Mouse (Mus musculus): ENCODE data around the gene Cysrt1. TPM values are rescaled to one million over a fixed set of nuclear protein-coding genes. Genes with fewer than 3 reads are reported as not detected.

Cysrt1 gene
- polyA plus RNA-seq, 1 experiment from 2014 or later: 0.59 TPM

DNA sequence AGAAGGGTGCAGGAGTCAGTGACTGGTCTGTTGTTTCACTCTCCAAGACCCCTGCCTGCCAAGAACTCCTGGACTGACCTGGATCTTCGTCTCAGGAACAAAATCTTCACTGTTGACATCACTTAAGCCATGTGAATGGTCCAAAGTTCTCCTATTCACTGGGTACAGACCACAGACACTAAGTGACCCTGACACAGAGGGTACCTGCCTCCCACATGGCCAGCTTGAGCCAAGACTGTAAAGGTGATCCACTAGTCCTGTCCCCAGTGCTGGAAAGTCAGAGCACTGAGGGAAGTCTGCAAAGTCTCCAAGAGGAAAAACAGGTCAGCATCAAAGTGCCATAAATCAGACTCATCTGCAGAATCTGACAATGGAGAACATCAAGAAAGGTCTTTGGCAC is 34.7 kb downstream of the Cysrt1 start:
- Histone ChIP-seq H3K27me3 (ENCODE audit: control insufficient read depth, insufficient read depth, low read length) (no peaks in the 10 kb centered on the region), H3K9ac (no peak overlapping the region), H3K36me3 (replicated peaks; ENCODE audit: control insufficient read depth, insufficient read depth) (peaks cover 57% of the 10 kb centered on the region), H3K4me1 (replicated peaks; ENCODE audit: control insufficient read depth, insufficient read depth, low read length) (peaks cover 17% of the 10 kb centered on the region), H3K9me3 (ENCODE audit: control insufficient read depth, low read length) (no peaks in the 10 kb centered on the region), H3K4me2 (replicated peaks) (no peak overlapping the region), H3K27ac (no peak overlapping the region), H3K4me3 (replicated peaks; ENCODE audit: low read length) (no peak overlapping the region)
- 83% methylated on average over 1 of the region's 1 CpGs for WGBS
- DNase-seq (ENCODE audit: low spot score) (no peak), ATAC-seq (ENCODE audit: low FRiP score) (no peak)

DNA sequence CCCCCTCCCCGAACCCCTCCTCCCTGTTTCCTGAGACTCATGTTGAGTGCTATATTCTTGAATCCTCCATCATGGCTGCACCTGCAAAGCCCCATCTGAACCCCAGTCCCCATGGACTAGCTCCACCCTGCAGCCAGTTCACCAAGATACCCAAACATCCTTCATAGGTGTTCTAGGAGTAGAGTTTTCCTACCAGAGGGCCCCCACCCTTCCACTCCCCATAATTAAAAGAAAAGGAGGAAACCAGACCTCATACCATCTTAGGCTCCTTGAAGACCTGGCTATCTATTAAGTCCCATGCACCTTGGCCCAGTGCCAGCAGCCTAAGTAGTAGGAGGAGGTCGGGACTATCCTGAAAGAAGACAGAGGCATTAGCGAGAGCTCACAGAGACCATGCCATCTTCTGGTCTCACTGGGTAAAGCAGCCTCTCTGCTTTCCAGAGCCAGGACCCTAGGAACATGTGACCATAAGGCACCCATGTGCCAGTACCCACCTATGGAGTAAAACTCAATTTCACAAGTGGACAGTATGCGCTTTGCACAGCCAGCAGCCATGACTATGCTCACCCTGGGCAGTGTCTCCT is 38.5 kb downstream of the Cysrt1 start:
- H3K4me1 ChIP-seq (replicated peaks; ENCODE audit: control insufficient read depth, insufficient read depth, low read length): peaks cover 2% of the 10 kb centered on the region; the same call in 1 of the 2 replicates
- no peak overlapping the region for H3K9ac ChIP-seq
- H3K27ac ChIP-seq: no peak overlapping the region
- WGBS: 62% methylated on average over 4 of the region's 4 CpGs
- ATAC-seq (ENCODE audit: low FRiP score): no peak
- H3K9me3 ChIP-seq (ENCODE audit: control insufficient read depth, low read length): no peaks in the 10 kb centered on the region
- H3K36me3 ChIP-seq (replicated peaks; ENCODE audit: control insufficient read depth, insufficient read depth): peaks cover 89% of the 10 kb centered on the region
- no peak for DNase-seq (ENCODE audit: low spot score)
- no peaks in the 10 kb centered on the region for H3K27me3 ChIP-seq (ENCODE audit: control insufficient read depth, insufficient read depth, low read length)
- no peak overlapping the region for H3K4me2 ChIP-seq (replicated peaks)
- no peak overlapping the region for H3K4me3 ChIP-seq (replicated peaks; ENCODE audit: low read length)

DNA sequence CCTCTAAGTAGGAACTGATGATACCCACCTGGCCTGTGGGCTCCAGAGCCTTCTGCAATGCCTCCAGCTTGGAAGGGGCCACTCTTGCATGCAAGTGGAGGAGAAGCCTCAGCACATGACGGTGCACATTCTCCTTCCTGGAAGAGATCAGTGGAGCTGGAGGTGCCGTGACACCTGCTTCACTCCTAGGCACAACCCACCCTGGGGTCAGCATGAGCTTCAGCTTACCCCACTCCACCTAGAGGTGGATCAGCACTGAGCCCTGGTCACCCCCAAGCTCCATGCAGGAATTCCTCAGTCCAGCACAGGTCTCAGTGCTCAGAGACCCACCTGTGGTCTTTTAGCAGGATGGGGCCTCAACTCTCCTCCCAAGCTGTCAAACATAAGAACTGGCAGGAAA is 41.6 kb downstream of the Cysrt1 start:
- H3K4me3 ChIP-seq (replicated peaks; ENCODE audit: low read length): no peak overlapping the region
- H3K4me1 ChIP-seq (replicated peaks; ENCODE audit: control insufficient read depth, insufficient read depth, low read length): no peaks in the 10 kb centered on the region
- H3K9me3 ChIP-seq (ENCODE audit: control insufficient read depth, low read length): no peaks in the 10 kb centered on the region
- peaks cover 78% of the 10 kb centered on the region for H3K36me3 ChIP-seq (replicated peaks; ENCODE audit: control insufficient read depth, insufficient read depth)
- no peak overlapping the region for H3K4me2 ChIP-seq (replicated peaks)
- H3K9ac ChIP-seq: no peak overlapping the region
- no peak overlapping the region for H3K27ac ChIP-seq
- ATAC-seq (ENCODE audit: low FRiP score) (no peak), DNase-seq (ENCODE audit: low spot score) (no peak)
- WGBS: 100% methylated on average over 2 of the region's 2 CpGs
- H3K27me3 ChIP-seq (ENCODE audit: control insufficient read depth, insufficient read depth, low read length): peaks cover 12% of the 10 kb centered on the region

- no peaks in the 10 kb centered on the region for H3K4me1 ChIP-seq (replicated peaks; ENCODE audit: control insufficient read depth, insufficient read depth, low read length)
- peaks cover 51% of the 10 kb centered on the region for H3K36me3 ChIP-seq (replicated peaks; ENCODE audit: control insufficient read depth, insufficient read depth)
- no peak overlapping the region for H3K9ac ChIP-seq
- no peak overlapping the region for H3K27ac ChIP-seq
- ATAC-seq (ENCODE audit: low FRiP score) (no peak), DNase-seq (ENCODE audit: low spot score) (no peak)
- no peak overlapping the region for H3K4me3 ChIP-seq (replicated peaks; ENCODE audit: low read length)
- H3K27me3 ChIP-seq (ENCODE audit: control insufficient read depth, insufficient read depth, low read length): peaks cover 25% of the 10 kb centered on the region
- H3K9me3 ChIP-seq (ENCODE audit: control insufficient read depth, low read length): no peaks in the 10 kb centered on the region
- H3K4me2 ChIP-seq (replicated peaks): no peak overlapping the region
These were observed 44.3 kb downstream of the Cysrt1 start for GRCm38 (mm10) chr2:25197946-25198345.

DNA sequence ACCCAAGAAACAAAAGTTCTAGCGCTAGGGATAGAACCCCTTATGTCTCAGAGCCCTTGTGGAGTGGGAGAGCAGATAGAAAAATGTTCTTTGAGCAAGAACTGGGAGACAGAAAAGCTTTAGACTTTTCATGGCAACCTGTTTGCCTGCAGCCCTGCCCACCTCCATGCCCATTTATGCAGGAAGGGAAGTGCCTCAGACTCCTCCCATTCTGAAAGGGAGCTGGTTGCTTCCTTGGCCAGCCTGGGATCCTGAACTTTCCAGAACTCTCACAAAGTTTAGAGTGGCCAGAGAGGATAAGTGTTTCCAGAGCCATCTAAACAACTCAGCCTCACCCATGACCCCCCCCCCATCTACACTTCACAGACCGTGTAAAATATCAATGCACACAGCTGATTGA is 45.1 kb downstream of the Cysrt1 start:
- Histone ChIP-seq H3K4me1 (replicated peaks; ENCODE audit: control insufficient read depth, insufficient read depth, low read length) (no peaks in the 10 kb centered on the region), H3K9ac (no peak overlapping the region), H3K9me3 (ENCODE audit: control insufficient read depth, low read length) (no peaks in the 10 kb centered on the region), H3K4me3 (replicated peaks; ENCODE audit: low read length) (no peak overlapping the region), H3K36me3 (replicated peaks; ENCODE audit: control insufficient read depth, insufficient read depth) (peaks cover 43% of the 10 kb centered on the region), H3K27me3 (ENCODE audit: control insufficient read depth, insufficient read depth, low read length) (peaks cover 25% of the 10 kb centered on the region), H3K4me2 (replicated peaks) (0 out of 2 replicates have a peak overlapping the region, but pooled peaks have one; percentile 4), H3K27ac (no peak overlapping the region)
- DNase-seq (ENCODE audit: low spot score): no peak
- 30% methylated on average over 2 of the region's 2 CpGs for WGBS
- no peak for ATAC-seq (ENCODE audit: low FRiP score)

- Histone ChIP-seq H3K27ac (no peak within 1 kb of the TSS), H3K36me3 (replicated peaks; ENCODE audit: control insufficient read depth, insufficient read depth) (peaks cover 35% of the 10 kb centered on the region), H3K9me3 (ENCODE audit: control insufficient read depth, low read length) (no peaks in the 10 kb centered on the region), H3K4me1 (replicated peaks; ENCODE audit: control insufficient read depth, insufficient read depth, low read length) (no peaks in the 10 kb centered on the region), H3K27me3 (ENCODE audit: control insufficient read depth, insufficient read depth, low read length) (peaks cover 25% of the 10 kb centered on the region), H3K4me3 (replicated peaks; ENCODE audit: low read length) (no peak within 1 kb of the TSS; the same call in 1 of the 2 replicates), H3K4me2 (replicated peaks) (peak within 1 kb of the TSS; percentile 25), H3K9ac (no peak within 1 kb of the TSS)
- no peak for DNase-seq (ENCODE audit: low spot score)
- WGBS: 18% methylated on average over 8 of the region's 8 CpGs
- no peak for ATAC-seq (ENCODE audit: low FRiP score)
These were observed 45.9 kb downstream of the Cysrt1 start, which contains the start of gene Tor4a for GRCm38 (mm10) chr2:25196172-25196954. Tor4a (minus strand) TSS chr2:25196886.

DNA sequence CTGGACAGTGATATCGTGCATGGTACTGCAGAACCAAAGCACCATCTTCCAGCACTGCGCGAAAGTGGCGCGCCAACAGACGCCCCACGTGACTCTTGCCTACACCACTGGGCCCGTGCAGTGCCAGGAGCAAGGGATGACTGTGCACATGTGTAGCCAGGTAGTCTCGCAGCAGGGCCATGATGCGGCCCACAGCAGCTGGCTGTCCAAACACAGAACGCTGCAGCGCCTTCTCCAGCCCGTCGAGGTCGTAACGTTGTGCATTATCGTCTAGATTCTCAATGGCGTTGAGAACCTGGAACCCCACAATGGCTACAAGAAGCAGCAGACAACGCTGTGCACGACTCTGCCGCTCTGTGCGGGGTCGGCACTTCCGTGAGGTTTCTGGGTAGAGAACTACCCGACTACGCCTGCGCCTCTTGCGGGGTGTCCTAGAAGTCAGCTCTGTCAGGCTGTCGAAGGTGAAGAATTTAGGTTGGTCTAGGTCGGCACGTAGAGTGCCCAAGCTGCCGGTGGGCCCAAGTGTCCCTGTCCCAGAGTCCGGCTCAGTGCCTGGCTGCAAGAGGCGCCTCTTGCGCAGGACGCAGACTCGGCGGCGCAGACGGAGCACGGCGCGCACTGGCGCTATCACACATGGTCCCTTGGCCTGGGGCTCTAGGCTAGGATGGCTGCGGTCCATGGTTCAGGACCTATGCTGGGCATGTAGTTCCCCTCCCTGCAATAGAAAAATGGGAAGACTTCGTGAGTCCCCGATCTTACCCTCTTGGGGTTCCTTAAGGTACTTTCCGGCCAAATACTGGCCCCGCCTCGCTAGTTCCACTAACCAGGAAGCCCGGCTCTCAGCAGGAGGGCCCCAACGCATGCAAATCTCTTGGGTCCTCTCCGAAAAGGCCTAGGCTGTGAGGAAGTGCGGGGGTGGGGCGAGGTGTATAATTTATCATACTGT is 46.8 kb downstream of the Cysrt1 start:
- H3K27me3 ChIP-seq (ENCODE audit: control insufficient read depth, insufficient read depth, low read length): peaks cover 25% of the 10 kb centered on the region
- H3K9me3 ChIP-seq (ENCODE audit: control insufficient read depth, low read length): no peaks in the 10 kb centered on the region
- no peak overlapping the region; the same call in 1 of the 2 replicates for H3K4me3 ChIP-seq (replicated peaks; ENCODE audit: low read length)
- WGBS: 22% methylated on average over 55 of the region's 55 CpGs
- peak overlapping the region; percentile 25 for H3K4me2 ChIP-seq (replicated peaks)
- ATAC-seq (ENCODE audit: low FRiP score) (no peak), DNase-seq (ENCODE audit: low spot score) (no peak)
- H3K27ac ChIP-seq: no peak overlapping the region
- no peak overlapping the region for H3K9ac ChIP-seq
- H3K36me3 ChIP-seq (replicated peaks; ENCODE audit: control insufficient read depth, insufficient read depth): peaks cover 26% of the 10 kb centered on the region
- no peaks in the 10 kb centered on the region for H3K4me1 ChIP-seq (replicated peaks; ENCODE audit: control insufficient read depth, insufficient read depth, low read length)

DNA sequence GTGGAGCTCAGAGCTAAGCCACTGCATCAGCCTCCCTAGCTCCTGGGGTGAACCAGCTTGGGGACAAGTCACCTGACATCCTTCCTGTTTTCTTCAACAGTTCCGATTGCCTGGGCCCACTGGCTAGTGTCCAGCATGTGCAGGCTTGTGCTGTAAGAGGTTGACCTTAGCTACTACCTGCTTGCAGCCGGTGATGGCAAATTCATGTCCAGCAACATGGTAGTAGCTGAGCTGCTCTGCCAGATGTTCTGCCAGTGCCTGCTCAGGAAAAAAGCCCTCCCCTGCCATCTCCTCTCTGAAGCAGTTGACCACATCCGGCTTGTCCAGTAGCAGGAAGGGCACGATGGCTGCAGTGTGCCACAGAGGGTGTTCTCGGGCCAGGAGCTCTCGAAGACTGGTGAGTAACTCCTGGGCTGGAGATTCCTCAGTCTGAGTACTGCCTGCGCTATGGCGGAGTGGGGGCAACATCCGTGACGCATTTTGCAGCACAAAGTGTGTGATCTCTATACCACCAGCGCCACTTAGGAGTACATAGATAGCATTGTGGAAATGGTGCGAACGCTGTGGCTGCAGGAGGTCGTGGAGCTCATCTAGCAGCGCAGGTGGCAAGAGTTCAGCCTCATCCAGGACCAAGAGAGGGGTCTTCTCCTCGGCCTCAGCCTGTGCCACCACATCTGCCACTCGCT is 47.6 kb downstream of the Cysrt1 start:
- no peak for ATAC-seq (ENCODE audit: low FRiP score)
- 81% methylated on average over 17 of the region's 17 CpGs for WGBS
- H3K4me3 ChIP-seq (replicated peaks; ENCODE audit: low read length): no peak overlapping the region
- no peak overlapping the region for H3K27ac ChIP-seq
- H3K27me3 ChIP-seq (ENCODE audit: control insufficient read depth, insufficient read depth, low read length): peaks cover 25% of the 10 kb centered on the region
- H3K4me1 ChIP-seq (replicated peaks; ENCODE audit: control insufficient read depth, insufficient read depth, low read length): no peaks in the 10 kb centered on the region
- H3K36me3 ChIP-seq (replicated peaks; ENCODE audit: control insufficient read depth, insufficient read depth): peaks cover 18% of the 10 kb centered on the region
- no peak overlapping the region for H3K9ac ChIP-seq
- no peaks in the 10 kb centered on the region for H3K9me3 ChIP-seq (ENCODE audit: control insufficient read depth, low read length)
- no peak for DNase-seq (ENCODE audit: low spot score)
- H3K4me2 ChIP-seq (replicated peaks): no peak overlapping the region
